Mouse (Mus musculus) layer of hippocampus, adult 9-10 months (tissue): ENCODE measurements around the gene Olfml2b.
A peak's percentile ranks its signal among the peaks of the same experiment; 100 is the strongest.

Experiments
- DNase-seq: peaks from one replicate; pipeline ENCODE4 v3.0.0; 2022; ENCODE audit warnings: low spot score

Olfml2b gene

DNA sequence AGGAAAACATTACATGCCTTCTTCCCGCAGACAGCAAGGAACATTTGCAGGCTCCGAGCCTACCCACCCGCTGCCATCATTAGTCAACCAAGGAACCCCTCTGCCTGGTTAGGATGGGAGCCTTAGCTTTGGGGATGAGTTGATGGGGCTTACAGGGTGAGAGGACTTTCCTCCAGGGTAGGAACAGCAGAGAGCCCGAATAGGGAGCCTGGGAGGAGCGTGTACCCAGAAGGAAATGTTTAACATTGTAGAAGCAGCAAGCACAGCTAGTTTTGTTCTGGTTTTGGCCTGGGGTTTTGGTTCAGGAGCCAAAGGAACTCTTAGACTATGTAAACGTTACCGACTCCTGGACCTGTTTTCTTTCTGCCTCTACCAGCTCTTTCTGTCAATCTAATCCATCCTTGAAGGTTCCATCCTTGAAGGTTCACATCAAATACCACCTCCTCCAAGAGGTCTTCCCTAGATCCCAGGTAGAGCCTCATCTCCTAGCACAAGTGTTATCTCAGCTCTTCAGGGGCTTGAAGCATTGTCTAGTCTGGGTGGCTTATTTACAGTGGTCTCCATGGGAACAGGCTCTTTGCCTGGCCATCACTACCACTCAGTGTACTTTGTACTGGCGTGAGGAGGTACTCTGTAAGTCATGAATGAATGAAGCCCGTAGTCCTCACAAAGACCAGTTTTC is 2.4 kb downstream of the Olfml2b start:
- no peak for DNase-seq

DNA sequence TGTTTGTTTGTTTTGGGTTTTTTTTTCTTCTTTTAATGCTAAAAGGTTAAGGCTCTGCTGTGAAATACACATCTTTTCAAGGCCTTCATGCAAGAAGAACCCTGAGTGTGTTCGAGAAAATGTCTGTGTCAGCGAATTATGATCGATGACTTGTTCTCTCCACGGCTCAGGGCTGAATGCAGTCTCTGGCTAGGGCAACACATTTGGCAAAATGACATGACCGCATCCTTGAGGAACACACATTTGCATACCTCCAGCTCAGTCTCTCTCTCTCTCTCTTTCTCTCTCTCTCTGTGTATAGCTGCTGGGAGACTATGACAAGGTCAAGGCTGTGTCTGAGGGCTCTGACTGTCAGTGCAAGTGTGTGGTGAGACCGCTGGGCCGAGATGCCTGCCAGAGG is 3.0 kb downstream of the Olfml2b start:
- no peak for DNase-seq

DNA sequence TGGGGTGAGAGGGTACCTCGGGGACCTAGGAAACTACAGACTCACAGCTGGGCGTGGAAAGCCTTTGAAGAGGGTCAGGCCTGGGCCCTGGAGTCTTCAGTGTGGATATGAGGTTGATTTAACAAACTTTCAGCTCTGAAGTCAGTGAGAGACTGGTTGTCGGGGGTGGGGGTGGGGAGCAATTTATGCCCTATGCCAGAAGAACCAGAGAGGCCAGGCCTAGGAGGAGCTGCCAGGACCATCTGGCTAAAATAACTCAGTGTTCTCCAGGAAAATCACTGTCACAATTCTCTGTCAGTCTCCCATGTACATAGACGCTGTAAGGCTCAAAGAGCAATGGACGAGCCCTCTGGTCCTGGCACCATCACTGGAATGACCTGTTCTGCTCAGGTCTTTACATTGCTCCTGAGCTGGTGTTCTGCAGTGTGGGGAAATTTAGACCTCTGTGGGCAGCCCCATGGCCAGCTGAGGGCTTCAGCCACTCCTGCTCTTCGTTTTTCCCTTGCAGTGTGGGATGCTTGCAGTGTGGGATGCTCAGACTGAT is 3.7 kb downstream of the Olfml2b start:
- DNase-seq = no peak

DNA sequence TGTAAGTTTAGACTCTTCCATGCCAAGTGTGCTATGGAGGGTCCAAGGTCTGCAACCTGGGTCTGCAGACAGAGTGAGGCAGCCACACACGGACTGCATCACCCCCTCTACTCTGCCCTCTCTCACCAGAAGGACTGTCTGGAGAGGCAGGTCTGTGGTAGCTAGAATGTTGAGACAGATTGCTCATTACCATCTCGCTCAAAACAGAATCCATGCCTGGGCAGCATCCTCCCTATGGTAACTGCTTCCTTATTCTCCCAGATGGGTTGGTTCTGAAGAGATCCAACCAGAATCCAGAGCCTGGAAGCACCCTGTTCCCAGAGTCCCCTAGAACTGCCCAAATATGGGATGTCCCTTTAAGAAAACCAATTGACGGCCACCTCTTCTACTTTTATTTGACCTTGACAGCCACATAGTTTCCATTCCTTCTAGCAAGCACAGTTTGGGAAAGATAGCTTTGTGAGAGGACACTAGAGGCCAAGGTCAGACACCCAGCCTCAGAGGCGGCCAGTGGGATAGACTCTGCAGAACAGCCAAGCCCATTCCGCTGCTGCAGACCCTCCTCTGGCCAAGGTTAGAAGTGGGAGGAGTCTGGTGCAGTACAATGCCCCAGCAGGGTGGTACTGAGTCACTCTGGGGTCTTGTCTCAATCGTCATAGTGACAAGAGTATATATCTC is 6.9 kb downstream of the Olfml2b start:
- no peak for DNase-seq

DNA sequence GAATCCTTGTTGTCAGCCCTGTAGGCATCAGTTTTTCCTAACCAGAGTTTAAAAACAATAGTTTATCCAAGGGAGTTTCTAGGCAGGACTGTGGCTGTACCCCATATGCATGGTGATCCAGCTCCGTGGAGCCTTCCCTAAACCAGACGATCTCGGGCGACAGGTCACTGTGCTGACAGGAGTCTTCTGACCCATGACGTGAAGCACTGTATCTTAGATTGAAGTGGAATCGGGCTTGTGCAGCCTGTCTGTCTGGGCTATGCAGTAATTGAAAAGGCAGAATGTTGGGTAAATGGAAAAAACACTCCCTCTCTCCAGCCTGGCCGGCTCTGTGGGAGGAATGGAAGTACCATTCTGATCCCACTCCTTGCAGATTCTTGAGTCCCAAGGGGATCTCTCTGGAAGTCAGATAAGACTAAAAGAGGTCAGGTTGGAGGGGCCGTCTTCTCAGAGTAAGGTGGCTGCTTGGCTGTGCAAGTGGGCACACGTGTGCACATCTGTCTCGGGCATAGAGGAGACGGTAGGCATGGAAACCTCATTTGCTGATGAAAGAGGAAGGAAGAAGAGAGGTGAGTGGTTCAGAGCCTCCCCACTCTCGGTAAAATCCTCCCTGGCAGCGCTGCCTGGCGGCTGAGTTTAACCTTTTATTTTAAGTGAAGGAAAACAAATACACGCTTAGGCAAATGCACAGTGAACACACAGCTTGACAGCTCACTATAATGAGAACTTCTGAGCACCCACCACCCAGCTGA is 7.8 kb downstream of the Olfml2b start:
- DNase-seq = no peak

DNA sequence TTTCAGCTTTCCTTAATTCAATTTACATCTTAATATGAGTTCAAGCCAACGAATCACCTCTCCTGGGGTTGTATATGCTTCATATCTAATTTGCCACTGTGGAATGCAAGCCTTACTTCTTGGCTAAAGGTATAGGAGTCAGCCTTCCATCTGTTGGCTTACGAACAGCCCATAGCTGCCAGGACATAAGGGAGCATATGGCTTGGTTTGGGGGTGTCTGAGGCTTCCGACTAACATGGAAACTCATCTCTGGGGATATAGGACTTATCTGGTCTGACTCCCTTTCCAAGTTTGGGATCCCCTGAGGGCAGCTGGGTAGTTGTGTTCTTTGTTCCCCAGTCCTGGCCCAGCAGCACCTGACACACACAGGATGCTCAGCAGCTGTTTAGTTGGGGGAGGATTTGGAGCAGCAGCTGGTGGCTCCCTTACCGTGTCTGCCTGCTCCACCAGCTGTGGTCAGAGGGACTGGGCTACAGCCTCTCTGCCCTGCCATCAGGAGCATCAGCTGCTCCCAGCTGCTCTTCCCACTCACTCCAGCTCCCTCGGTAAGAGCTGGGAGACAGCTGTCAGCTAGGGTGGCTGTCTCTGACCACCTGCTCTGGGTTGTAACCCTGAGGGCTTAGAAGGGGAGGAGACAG is 11.1 kb downstream of the Olfml2b start:
- DNase-seq = no peak

DNA sequence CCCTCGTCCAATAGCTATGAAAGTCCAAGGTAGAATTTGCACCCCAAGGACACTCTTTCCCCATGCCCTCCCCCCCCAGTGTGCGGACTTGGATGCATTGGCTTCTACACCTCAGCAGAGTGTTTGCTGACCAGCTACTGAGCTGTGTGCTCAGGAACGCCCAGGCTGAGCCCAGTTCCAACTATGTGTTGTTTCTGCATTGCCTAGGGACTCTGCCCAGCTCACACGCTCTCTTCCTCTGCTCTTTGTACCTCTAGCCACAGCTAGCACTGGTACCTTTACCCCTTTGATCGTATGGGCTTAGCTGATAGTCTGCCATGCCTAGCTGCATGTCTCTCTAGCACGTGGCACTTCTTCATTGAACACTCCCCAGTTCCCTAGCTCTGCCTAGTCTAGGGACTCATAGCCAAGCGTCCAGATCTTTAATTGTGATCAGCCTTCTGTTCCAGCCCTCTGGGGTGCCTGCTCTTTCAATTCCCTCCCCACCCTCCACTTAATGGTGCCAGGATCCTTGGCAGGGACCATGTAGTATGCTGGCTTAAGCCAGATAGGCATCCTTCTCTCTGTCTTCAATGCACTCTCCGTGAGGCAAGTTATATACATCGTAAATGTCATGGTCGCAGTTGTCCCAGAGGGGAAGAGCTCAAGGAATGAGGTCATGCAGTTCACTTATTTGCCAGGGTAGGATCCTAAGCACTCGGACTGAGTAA is 12.3 kb downstream of the Olfml2b start:
- DNase-seq = no peak

DNA sequence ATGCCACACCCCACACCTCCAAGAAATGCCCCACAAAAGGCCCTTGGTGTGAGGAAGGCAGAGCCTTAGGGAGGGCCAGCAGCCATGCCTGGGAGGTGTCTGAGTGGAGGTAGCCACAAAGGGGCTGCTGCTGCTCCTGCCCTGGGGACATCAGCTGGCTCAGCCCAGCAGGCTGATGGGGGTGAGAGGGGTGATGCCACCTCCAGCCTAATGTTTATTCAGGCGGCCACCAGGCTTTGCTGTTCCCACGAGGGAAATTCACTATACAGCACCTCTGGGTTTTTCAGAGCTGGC is 12.8 kb downstream of the Olfml2b start:
- no peak for DNase-seq

DNA sequence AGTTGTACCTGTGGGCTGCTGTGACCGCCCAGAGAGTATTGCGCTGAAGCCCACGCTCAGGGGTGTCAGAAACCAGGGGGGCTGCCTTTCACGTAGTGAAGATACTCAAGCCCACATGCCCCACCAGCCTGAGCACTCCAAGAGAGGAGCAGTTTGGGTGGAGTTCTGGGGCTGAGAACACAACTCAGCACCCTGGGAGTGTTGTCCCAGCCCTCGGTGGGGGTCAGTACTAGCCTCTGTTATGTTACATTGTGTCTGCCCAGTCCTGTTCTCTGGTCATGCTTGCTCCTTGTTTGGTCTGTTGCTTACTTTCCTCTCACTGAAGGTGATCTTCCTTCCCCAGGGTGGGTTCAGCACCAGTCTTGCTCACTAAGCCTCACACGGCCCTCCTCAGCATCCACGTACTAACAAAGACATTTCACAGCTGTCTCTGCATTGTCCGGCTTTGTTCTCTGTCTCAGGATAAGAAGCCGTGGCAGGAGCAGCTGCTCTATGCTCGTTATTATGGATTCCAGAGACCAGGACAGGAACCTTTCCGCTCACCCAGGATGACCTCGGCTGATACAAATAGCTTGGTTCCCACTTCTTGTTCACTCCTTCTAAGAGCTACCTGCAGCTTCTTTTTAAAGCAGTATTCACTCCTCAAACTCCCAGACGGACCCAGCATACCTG is 13.4 kb downstream of the Olfml2b start:
- DNase-seq = no peak

DNA sequence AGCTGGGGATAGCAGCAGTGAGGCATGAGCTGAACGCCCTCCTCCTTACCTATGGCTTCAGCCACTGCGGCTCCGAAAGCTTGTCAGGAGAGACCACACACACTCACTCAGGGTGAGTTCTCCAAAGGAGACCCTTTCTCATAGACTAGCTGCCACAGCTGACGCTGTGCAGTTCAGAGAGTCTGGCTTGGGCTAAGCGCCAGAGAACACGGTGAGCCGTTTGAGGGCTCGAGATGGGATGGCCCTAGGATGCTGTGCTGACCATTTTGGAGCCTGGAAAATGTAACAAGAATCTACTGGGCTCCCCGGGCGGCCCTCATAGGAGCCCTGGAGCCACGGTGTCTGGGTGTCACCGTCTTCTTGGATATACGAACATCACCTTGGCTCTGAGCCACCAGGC is 14.9 kb downstream of the Olfml2b start:
- DNase-seq = no peak

DNA sequence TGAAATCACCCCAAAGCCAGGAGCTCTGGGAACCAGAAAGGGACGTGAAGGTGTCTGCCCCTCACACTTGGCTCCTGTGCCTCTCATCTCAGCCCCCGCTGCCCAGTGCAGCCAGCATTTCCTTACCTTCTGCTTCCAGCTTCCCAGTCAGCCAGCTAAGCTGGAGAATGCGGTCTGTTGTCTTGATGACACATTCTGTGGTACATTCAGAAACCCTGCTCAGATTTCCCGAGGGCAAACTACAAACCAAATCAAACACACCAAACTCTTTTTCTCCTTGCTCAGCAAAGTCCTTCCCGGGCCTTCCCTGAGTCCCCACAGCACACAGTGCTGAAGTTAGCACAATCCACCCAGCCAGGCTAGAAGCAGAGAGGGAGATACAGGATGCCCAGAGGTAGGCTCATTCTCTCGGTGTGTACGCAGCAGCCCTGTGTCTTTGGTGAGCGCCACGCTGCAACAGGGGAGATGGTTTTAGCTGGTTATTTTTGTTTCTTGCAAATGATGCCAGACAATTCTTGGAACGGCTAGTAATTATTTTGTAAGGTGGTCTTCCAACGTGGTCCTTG is 20.4 kb downstream of the Olfml2b start:
- DNase-seq = no peak

DNA sequence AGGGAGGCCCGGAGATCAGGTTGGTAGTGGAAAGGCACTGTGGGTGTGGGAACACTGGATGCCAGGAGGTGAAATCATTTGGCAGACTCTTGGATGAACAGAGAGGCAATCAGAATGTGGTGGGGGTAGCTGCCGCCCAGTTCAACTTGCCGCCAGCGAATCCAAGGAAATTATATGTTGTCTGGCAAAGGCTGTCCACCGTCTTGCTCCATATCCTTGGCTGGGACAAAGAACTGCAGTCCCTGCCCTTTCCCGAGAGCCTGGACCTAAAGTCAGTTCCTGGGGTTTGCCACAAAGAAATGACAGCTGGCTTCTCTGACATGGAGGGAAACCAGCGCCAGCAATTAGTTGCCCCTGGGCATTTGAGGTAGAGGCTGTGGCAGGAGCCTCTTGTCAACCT is 20.9 kb downstream of the Olfml2b start:
- no peak for DNase-seq

DNA sequence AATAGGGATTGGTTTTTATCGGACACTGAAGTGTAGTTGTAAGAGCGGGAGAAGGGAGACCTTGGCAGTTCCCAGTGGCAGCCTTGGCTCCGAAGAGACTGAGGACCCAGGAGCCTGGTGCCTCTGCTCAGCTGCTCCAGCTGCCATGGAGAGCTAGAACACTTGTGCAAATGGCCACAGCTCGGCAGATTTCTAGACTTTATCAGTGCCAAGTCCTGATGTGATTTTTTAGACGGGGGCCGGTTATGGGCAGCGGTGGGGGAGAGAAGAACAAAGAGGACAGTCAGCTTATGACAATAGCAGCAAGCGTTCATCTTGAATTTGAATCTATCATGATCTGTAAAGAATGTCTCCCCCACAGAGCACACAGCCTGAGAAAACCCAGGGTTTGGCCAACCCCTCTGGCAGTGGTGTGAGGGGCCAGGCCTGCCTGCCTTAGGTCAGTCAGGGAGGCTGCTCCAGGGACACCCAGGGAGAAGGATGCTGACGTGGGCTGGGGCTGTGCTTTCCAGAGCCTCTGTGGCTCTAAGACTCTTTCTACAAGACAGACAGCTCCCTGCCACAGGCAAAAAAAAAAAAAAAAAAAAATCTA is 29.9 kb downstream of the Olfml2b start:
- DNase-seq = no peak

DNA sequence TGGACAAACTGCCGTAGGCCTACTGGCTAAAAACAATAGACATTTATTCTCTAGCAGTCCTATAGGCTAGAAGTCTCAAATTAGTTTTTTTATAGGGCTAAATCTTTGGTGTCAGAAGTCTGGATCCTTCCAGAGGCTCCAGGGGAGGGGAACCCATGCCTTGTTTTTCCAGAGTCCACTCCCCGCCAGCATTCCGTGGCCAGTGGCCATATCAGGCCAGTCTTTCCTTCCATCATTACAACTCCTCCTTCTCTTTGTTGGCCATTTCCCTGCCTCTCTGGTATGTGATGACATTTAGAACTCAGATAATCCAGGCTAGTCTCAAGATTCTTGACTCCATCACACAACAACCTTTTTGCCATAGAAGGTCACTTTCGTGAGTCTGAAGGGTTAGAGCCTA is 33.3 kb downstream of the Olfml2b start:
- DNase-seq = no peak

DNA sequence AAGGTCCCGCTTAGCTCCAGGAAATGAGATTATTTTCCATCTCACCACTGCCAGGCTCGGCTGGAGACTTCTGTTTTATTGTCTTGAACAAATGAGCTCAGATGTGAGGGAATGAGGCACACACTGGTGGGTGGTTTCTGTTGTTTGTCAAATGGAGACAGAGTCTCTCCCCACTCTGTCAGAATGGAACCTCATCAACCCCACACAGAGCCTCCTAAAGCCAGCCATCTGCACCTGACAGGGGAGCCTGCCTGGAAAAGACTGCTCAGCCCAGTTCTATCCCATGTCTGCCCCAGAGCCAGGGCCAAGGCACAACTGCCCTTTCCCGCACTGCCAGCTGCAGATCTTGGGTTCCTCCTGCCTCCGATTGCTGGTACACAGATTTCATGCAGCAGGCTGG is 34.5 kb downstream of the Olfml2b start:
- no peak for DNase-seq

DNA sequence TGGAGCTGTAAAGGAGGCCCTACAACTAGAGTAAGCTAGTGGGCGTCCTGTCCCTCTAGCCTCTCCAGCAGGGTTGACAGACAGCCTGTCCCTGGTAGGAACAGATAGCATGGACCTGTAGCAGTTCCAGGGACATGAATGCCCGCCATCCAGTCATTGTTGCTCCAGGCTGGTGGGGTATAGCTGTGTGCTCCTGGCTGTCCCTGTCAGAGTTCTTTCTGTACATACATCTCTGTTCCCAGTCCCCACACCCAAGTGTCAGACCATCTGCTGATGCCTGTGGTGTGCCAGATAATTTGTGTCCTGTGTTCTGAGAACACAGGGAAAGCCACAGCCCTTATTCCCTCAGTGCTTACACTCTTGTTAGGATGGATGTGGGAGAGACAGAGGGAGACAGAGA is 35.3 kb downstream of the Olfml2b start:
- DNase-seq = peak; percentile 59

DNA sequence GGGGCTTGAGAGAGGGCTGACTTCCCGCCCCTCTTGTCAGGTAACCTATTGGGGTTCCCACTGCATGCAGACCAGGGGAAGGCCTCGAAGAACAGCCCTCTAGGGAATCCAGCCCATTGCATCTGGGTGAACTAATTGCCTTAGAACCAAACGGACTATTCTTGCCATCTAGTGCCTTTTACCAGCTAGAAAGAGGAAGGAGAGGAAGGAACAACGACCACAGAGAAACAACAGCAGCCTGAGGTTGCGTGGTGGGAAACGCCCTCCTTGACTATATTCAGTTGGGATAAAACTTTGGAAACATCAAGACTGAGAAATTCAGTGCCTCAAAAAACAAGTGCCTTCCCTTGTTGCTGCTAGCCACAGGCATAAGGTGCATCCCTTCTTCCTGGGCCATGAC is 39.5 kb downstream of the Olfml2b start:
- no peak for DNase-seq

DNA sequence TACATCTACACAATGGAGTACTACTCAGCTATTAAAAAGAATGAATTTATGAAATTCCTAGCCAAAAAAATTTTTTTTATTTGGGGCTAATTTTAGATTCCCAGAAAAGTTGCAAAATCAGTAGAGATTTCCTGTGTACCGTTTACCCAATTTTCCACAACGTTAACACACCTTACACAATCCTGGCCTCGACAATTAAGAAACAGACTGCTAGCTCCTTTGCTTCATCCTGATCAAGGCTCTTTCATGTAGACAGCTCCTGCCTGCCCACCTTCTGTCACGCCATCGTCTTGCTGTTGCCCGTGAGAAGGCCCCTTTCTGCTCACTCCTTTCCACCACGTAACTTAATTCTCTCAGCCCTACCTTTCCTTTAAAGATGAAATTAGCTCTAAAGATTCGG is 45.4 kb downstream of the Olfml2b start:
- DNase-seq = no peak

DNA sequence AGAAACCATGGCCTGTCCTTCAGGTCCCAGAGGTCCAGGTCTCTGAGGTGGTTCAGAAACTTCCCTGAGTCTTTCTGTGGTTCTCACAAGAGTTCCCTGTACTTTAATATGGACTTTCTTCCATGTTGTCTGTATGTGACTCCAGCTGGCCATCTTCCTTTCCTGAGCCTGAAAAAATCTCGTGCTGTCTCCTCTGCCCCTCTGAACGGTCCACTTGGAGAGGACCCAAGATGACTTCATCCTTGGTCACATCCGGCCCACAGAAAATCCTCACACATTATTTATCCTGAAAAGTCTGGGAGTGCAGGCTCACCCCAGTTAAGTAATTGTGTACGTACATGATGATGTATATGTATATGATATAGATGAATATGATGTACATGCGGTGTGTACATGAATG is 47.0 kb downstream of the Olfml2b start:
- no peak for DNase-seq

DNA sequence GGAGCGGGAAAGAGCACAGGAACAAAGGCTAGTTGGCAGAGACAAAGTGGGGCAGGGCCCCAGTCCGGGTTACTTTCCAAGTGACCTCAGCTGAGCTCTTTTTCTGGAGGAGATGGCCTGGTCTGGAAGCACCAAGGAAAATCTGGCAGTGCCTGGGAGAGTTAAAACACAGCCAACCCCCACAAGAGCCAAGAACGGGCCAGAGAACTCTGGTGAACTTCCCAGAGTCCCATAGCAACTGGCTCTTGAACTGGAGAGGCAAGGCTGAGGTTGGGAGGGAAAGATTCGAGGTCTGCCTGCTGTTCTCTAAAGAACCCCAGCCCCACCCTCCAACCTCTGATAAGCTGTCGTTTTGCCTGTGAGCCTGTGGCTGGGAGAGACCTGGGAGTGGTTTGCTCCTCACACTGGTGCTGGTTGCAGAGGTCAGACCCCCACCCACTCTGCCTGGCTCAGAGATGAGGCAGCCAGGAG is 50.5 kb downstream of the Olfml2b start:
- DNase-seq = no peak

DNA sequence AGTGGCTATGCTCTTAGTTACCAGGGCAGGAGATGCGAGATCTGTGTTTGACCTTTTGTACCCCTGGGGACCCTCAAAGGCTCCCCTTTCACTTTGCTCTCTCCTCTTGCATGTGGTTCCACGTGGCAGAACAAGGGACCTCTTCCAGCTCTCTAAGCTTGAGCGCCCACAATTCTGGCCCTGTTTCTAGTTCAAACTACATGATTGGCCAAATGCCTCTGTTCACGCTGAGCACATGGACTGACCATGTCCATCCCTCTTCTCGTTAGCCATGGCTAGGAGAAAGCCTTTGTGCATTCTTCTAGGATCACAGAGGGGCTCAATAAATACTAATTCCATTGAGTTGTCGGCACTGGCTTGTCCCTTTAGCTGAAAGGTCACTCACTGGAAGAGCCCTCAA is 51.0 kb downstream of the Olfml2b start:
- no peak for DNase-seq
